Mouse (Mus musculus) forebrain, embryonic 16.5 days (tissue): Measurements from ENCODE around the gene Plxna2. TPM values are rescaled to one million over a fixed set of nuclear protein-coding genes. Genes with fewer than 3 reads are reported as not detected.

Experiments
- ATAC-seq: fragments of 200-750 bp; cut with Nextera tagmentation; 2 replicates; pipeline ENCODE4 v1.8.0; 2017; ENCODE audit warnings: mild to moderate bottlenecking, moderate library complexity
- H3K27ac ChIP-seq: fragments of 300-500 bp; sonication (generic); 2 replicates; pipeline ENCODE4 v1.5.1; 2014; ENCODE audit warnings: low read length, control low read depth
- H3K27me3 ChIP-seq: fragments of 300-500 bp; sonication (generic); replicated peaks from 2 replicates; pipeline ENCODE4 v1.6.1; 2014; ENCODE audit warnings: low read length; ENCODE audit not compliant: control insufficient read depth, insufficient read depth
- H3K36me3 ChIP-seq: fragments of 300-500 bp; sonication (generic); 2 replicates; pipeline ENCODE4 v1.6.1; 2014; ENCODE audit not compliant: control insufficient read depth, insufficient read depth
- H3K4me1 ChIP-seq: fragments of 300-500 bp; sonication (generic); replicated peaks from 2 replicates; pipeline ENCODE4 v1.6.1; 2014; ENCODE audit warnings: low read length; ENCODE audit not compliant: control insufficient read depth, insufficient read depth
- H3K4me2 ChIP-seq: fragments of 300-500 bp; sonication (generic); 2 replicates; pipeline ENCODE4 v1.6.1; 2014; ENCODE audit warnings: mild to moderate bottlenecking, low read length, control low read depth
- H3K4me3 ChIP-seq: fragments of 300-500 bp; sonication (generic); replicated peaks from 2 replicates; pipeline ENCODE4 v1.5.1; 2014; ENCODE audit warnings: mild to moderate bottlenecking, low read length, control low read depth
- H3K9ac ChIP-seq: fragments of 300-500 bp; sonication (generic); replicated peaks from 2 replicates; pipeline ENCODE4 v1.6.1; 2014; ENCODE audit warnings: low read depth, low read length, control low read depth
- H3K9me3 ChIP-seq: fragments of 300-500 bp; sonication (generic); 2 replicates; pipeline ENCODE4 v1.6.1; 2016; ENCODE audit warnings: low read length; ENCODE audit not compliant: control insufficient read depth
- WGBS: fragments of 180-500 bp; shearing (Covaris S2); extraction: QIAGEN DNeasy Blood & Tissue Kit; methylation state at CpG from one replicate; pipeline ENCODE4 v1.1.7; 2014; 5-methylcytosine and 5-hydroxymethylcytosine counted together
- polyA plus RNA-seq: library from polyadenylated mRNA; unstranded; fragments of >200 nt; fragmentation: Nextera tagmentation; extraction: Ambion mirVana; gene quantifications from 2 replicates; pipeline ENCODE4 v1.2.1, GENCODE M21; 2015

The Plxna2 gene
- polyA plus RNA-seq, 1 experiment from 2014 or later = 76.0 TPM

DNA sequence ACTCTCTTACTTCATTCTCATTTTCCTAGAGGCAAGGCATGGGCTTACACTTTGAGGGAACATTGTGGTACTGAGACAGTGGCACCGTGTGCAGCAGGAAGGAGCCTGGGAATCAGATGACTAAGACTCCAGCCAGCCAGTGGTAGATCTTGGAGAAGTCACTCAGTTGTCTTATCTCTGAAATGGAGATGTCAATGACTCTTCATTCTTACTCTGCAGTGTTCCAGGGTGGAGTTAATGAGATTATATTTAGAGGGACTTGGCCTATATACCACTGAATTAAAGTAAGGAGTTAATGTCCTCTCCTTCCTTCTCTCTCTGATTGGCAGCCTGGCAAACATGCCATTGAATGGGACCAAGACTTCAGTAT lies 54.5 kb downstream of the Plxna2 start:
- Histone ChIP-seq H3K9me3 (no peaks in the 10 kb centered on the region), H3K9ac (no peak overlapping the region), H3K4me1 (peaks cover 4% of the 10 kb centered on the region), H3K27me3 (no peaks in the 10 kb centered on the region), H3K4me2 (no peak overlapping the region), H3K36me3 (peaks cover 9% of the 10 kb centered on the region), H3K4me3 (no peak overlapping the region), H3K27ac (no peak overlapping the region)
- no peak for ATAC-seq
- WGBS = 90% methylated on average over 1 of the region's 1 CpGs

DNA sequence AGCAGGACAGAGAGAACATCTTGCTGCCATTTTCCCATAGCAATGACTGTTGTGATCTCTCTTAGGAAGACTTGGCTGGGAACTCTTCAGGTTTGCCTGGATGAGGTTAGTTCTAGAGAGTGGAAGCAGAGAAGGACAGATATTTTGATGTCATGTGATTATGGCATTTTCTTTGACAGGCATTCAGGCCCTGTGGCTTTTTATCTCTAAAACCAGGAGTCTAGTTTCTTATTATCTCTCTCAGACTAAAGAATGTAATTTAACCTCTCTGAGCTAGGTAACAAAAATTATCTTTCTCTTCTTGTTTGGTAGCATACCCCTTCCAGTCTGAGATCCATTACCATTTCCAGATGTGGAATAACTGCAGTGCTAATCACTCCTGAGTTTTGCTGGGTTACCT lies 55.2 kb downstream of the Plxna2 start:
- Histone ChIP-seq H3K4me3 (no peak overlapping the region), H3K4me1 (peaks cover 4% of the 10 kb centered on the region), H3K4me2 (no peak overlapping the region), H3K9me3 (no peaks in the 10 kb centered on the region), H3K27me3 (no peaks in the 10 kb centered on the region), H3K27ac (no peak overlapping the region), H3K9ac (no peak overlapping the region), H3K36me3 (peaks cover 9% of the 10 kb centered on the region; the same call in 1 of the 2 replicates)
- no peak for ATAC-seq

DNA sequence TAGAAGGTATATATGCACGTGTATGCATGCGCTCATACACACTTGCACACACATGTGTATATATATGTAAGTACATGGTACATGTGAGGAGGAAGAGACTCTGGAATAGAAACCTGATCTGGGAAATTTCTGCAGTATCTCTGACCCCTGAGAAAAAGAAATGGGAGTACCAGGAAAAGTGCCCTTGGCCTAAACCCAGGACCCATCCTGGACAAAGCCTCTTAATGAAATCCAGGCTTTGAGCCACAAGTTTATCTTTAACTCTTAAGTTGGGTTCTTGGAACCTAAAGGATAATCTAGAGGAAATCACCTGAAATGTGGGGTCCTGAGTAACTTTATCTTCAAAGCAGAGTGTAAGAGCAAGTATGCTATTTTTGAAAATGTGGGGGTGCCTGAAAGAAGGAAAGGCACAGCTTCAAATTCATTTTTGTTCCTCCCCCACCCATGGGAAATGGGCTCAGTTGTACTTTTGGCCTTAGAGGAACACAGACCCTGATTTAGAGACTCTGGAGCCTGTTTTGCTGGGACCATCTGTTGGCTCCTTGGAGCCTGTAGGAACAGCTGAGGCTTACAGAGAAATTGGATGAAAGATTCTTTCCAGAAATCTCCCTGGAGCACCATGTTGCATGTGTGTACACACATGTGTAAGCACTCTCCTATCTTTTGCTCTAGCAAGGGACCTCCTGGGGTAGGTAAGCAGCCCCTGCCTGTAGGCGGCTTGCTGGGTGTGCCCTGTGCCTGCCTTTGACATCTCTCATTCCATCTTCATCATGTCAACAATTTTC lies 57.3 kb downstream of the Plxna2 start:
- Histone ChIP-seq H3K36me3 (0 out of 2 replicates have a peak, but pooled peaks cover 6% of the 10 kb centered on the region), H3K4me3 (no peak overlapping the region)
- ATAC-seq = peak; percentile 38; the same call in 1 of the 2 replicates

DNA sequence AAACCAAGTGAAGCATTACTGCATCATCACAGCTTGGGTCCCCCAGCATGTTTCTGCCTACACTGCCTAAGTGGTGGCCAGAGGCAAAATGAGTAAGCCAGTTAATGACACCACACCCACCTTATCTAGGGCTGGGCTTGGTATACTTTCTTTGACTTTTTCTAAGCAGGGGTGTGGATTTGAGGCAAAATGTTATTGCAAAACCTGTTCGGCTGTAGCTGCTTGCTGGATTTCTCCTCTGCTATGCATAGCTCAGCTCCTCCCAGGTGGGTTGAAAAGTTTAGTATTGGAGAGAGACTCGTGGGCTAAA lies 57.8 kb downstream of the Plxna2 start:
- Histone ChIP-seq H3K9ac (no peak overlapping the region), H3K36me3 (0 out of 2 replicates have a peak, but pooled peaks cover 6% of the 10 kb centered on the region), H3K4me1 (peaks cover 20% of the 10 kb centered on the region), H3K4me3 (no peak overlapping the region), H3K27me3 (no peaks in the 10 kb centered on the region), H3K4me2 (no peak overlapping the region), H3K9me3 (no peaks in the 10 kb centered on the region), H3K27ac (no peak overlapping the region)
- 67% methylated on average over 2 of the region's 2 CpGs for WGBS
- ATAC-seq = no peak

More for the DNA sequence above, 57.3 kb downstream of the Plxna2 start:
- WGBS = 83% methylated on average over 3 of the region's 3 CpGs
- no peak overlapping the region for H3K9ac ChIP-seq
- H3K4me2 ChIP-seq = no peak overlapping the region
- no peak overlapping the region for H3K27ac ChIP-seq
- no peaks in the 10 kb centered on the region for H3K9me3 ChIP-seq
- H3K4me1 ChIP-seq = peaks cover 15% of the 10 kb centered on the region
- H3K27me3 ChIP-seq = no peaks in the 10 kb centered on the region

DNA sequence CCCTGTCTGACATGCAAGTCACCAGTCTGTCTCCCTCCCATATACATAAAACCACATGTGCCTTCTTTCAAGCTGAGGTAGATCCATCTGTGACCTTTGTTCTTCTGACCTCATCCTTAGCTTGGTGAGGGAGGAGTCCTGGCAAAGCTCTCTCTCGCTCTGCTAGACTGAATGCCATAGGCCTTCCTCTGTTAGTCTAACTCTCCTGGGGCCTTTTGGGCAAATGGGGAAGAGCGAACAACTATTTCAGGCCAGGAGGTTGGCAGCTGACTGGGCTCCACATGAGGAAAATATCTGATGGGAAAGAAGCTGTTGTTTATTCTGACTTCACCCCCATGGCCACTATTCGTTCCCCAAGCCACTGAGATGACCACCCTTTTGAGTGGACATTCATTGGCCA lies 59.9 kb downstream of the Plxna2 start:
- 0 out of 2 replicates have a peak, but pooled peaks cover 2% of the 10 kb centered on the region for H3K36me3 ChIP-seq
- H3K9me3 ChIP-seq = no peaks in the 10 kb centered on the region
- 89% methylated on average over 3 of the region's 3 CpGs for WGBS
- H3K4me3 ChIP-seq = no peak overlapping the region
- peaks cover 33% of the 10 kb centered on the region for H3K4me1 ChIP-seq
- H3K9ac ChIP-seq = no peak overlapping the region
- H3K27me3 ChIP-seq = no peaks in the 10 kb centered on the region
- no peak for ATAC-seq
- no peak overlapping the region for H3K4me2 ChIP-seq
- H3K27ac ChIP-seq = no peak overlapping the region

DNA sequence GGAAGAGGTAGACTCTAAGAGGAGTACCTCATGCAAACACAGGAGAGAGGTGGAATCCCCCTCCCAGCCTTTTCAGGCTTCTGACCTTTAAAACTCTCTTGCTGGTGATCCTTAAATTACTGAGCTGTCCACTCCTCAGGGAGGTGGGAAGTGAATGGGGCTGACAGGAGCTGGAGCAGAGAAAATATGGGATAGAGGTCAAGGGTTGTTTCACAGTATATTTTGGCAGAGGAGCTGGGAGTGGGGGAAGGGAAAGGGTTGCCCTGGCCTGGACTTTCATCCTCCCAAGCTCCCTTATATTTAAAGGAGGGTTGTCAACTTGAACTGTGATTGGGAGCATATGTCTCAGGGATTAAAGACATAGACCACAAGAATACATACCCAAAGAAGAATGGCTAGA lies 61.1 kb downstream of the Plxna2 start:
- H3K36me3 ChIP-seq = no peaks in the 10 kb centered on the region
- ATAC-seq = no peak
- H3K4me1 ChIP-seq = peaks cover 35% of the 10 kb centered on the region
- H3K4me3 ChIP-seq = no peak overlapping the region
- no peak overlapping the region for H3K9ac ChIP-seq
- H3K9me3 ChIP-seq = no peaks in the 10 kb centered on the region
- H3K27me3 ChIP-seq = no peaks in the 10 kb centered on the region
- H3K4me2 ChIP-seq = no peak overlapping the region
- no peak overlapping the region for H3K27ac ChIP-seq

DNA sequence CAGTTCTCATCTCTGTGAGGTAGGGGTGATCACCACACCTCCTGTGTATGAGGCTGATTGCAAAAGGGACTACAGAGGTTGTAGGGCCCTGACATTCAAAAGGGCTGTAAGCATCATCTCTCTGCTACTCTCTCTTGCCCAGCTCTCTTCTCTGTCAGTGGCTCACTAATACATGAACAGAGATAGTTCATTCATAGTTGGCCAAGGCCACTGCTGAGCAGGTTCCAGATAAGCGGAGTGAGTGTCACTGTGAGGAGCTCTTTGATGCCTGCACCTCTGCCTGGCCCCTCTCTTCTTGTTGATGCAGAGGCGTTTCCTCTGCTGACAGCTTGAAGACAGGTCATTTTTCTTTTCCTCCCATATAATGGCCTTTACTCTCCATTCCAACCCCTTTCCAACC lies 62.1 kb downstream of the Plxna2 start:
- H3K4me2 ChIP-seq = no peak overlapping the region
- peaks cover 35% of the 10 kb centered on the region for H3K4me1 ChIP-seq
- no peaks in the 10 kb centered on the region for H3K9me3 ChIP-seq
- no peak overlapping the region for H3K9ac ChIP-seq
- no peaks in the 10 kb centered on the region for H3K36me3 ChIP-seq
- 44% methylated on average over 2 of the region's 2 CpGs for WGBS
- H3K27ac ChIP-seq = no peak overlapping the region
- ATAC-seq = no peak
- no peak overlapping the region for H3K4me3 ChIP-seq
- no peaks in the 10 kb centered on the region for H3K27me3 ChIP-seq

DNA sequence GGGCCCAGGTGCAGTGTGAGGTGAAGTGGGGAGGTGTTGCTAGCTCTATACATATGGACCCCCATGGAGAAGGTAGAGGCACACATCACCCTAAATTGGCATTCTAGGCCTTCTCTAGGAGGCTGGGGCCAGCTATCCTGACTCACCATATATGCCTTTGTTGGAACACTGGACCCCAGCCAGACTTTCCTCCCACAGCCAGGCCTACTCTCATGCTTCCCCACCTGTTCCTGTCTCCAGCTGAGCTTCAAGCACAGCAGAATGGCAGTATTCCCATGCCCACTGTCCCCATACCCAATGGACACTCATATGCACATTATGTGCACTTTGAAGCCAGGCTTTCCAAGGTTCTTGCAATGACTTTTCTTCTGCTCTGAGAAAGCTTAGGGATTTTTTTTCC lies 64.0 kb downstream of the Plxna2 start:
- no peak overlapping the region for H3K9ac ChIP-seq
- peaks cover 42% of the 10 kb centered on the region for H3K4me1 ChIP-seq
- 0 out of 2 replicates have a peak, but pooled peaks have one; percentile 11 for ATAC-seq
- no peaks in the 10 kb centered on the region for H3K27me3 ChIP-seq
- no peak overlapping the region for H3K27ac ChIP-seq
- no peaks in the 10 kb centered on the region for H3K9me3 ChIP-seq
- H3K4me3 ChIP-seq = no peak overlapping the region
- no peaks in the 10 kb centered on the region for H3K36me3 ChIP-seq
- no peak overlapping the region for H3K4me2 ChIP-seq

DNA sequence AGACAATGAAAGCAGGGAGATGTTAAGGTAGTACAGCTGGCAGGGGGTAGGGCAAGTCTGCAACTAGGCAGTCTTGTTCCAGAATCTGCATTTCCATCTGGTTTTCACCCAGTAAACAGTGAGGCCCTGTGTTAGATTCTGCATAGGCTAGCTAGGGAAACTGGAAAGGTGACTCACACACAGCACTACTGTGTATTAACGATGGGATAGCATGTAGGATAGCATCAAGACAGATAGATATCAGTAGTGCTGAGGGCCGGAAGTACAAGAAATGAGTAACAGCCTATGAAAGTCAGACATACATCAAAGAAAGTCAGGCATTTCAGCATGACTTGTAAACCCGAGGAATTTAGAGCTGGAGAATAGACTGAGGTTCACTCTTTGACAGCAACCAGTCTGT lies 65.1 kb downstream of the Plxna2 start:
- Histone ChIP-seq H3K9ac (no peak overlapping the region), H3K9me3 (no peaks in the 10 kb centered on the region), H3K36me3 (no peaks in the 10 kb centered on the region), H3K4me1 (peaks cover 47% of the 10 kb centered on the region), H3K27ac (no peak overlapping the region), H3K4me3 (no peak overlapping the region), H3K27me3 (no peaks in the 10 kb centered on the region), H3K4me2 (no peak overlapping the region)
- WGBS = 84% methylated on average over 3 of the region's 3 CpGs
- ATAC-seq = no peak

DNA sequence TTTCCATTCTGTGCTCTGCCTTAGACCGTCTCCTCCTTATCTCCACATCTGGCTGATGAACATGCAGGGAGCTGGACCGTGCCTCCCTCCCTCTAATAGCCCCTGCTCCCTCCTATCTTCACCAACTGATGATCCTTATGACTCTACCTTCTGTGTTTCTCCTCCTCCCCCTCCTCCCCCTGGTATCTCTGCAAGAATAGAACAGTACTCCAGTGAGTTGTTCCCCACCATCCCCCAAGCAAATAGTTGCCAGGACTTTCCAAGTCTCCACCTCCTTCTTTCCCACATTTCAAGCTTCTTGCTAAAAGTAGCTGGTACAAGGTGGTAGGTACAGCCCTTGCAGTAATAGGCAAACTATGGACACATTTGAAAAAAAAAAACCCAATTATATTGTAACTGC lies 67.9 kb downstream of the Plxna2 start:
- H3K9ac ChIP-seq = no peak overlapping the region
- no peak overlapping the region for H3K4me3 ChIP-seq
- H3K4me1 ChIP-seq = peaks cover 36% of the 10 kb centered on the region
- H3K4me2 ChIP-seq = no peak overlapping the region
- WGBS = 87% methylated on average over 2 of the region's 2 CpGs
- no peak for ATAC-seq
- H3K27ac ChIP-seq = no peak overlapping the region
- no peaks in the 10 kb centered on the region for H3K36me3 ChIP-seq
- H3K9me3 ChIP-seq = no peaks in the 10 kb centered on the region
- no peaks in the 10 kb centered on the region for H3K27me3 ChIP-seq
